20 mouse cellular contexts compared by ENCODE assay signal in genomic region chr11:8574562-8574961, GRCm38 (mm10).
DNase-seq lines count a peak whose midpoint lies in the region; ATAC-seq and TF ChIP-seq lines count a peak whose summit lies in the region.
"Had no signal": no experiment of that assay in that cellular context is flagged by ENCODE, and none has a peak within 500 bp of the region (broad histone marks: within the 10 kb centered on the region; RNA-seq: fewer than 3 reads in every experiment).

No protein-coding gene starts in this region.

- H3K36me3 ChIP-seq in liver, embryonic 15.5 days (replicated peaks) = no peaks in the 10 kb centered on the region
- peaks cover 3% of the 10 kb centered on the region; the same call in 1 of the 2 replicates for H3K36me3 ChIP-seq in liver, embryonic 12.5 days
- peaks cover 53% of the 10 kb centered on the region for H3K36me3 ChIP-seq in ES-E14 (ENCODE audit: control insufficient read depth, insufficient read depth, low read length, poor library complexity, severe bottlenecking)
- peaks cover 8% of the 10 kb centered on the region; the same call in 1 of the 2 replicates for H3K36me3 ChIP-seq in small intestine, adult 2 months (ENCODE audit: control insufficient read depth, insufficient read depth, low read length)
- H3K36me3 ChIP-seq: hindbrain, embryonic 13.5 days; lung, embryonic 15.5 days; neural tube, embryonic 13.5 days had no signal

- no peak overlapping the region for H3K4me3 ChIP-seq in liver, embryonic 15.5 days (replicated peaks)
- H3K4me3 ChIP-seq in liver, embryonic 12.5 days = no peak overlapping the region
- peak overlapping the region in 1 of 2 experiments; percentile 52; a peak in 2 of 4 replicates for H3K4me3 ChIP-seq in ES-E14 (ENCODE audit: insufficient read depth in 1 of 2, low read depth in 1 of 2, low read length in 2 of 2, poor library complexity in 1 of 2, severe bottlenecking in 1 of 2)
- H3K4me3 ChIP-seq in brown adipose tissue, adult 24 weeks (ENCODE audit: insufficient read depth, low read depth, low read length) = no peak overlapping the region
- no peak overlapping the region for H3K4me3 ChIP-seq in small intestine, adult 2 months (ENCODE audit: low read depth, low read length)
- H3K4me3 ChIP-seq: erythroblast, embryonic 14.5 days; gastrocnemius, adult 2 months; hindbrain, embryonic 13.5 days; limb, embryonic 13.5 days; lung, embryonic 15.5 days; neural tube, embryonic 13.5 days had no signal

- no peaks in the 10 kb centered on the region for H3K9me3 ChIP-seq in liver, embryonic 15.5 days (replicated peaks)
- no peaks in the 10 kb centered on the region for H3K9me3 ChIP-seq in liver, embryonic 12.5 days (replicated peaks)
- no peaks in the 10 kb centered on the region for H3K9me3 ChIP-seq in ES-E14 (ENCODE audit: control insufficient read depth, insufficient read depth, low read depth, low read length)
- H3K9me3 ChIP-seq: hindbrain, embryonic 13.5 days; limb, embryonic 13.5 days; lung, embryonic 15.5 days; neural tube, embryonic 13.5 days had no signal

- WGBS in liver, embryonic 15.5 days (ENCODE audit: insufficient replicate concordance) = 66% methylated on average over 6 of the region's 6 CpGs
- 78% methylated on average over 6 of the region's 6 CpGs for WGBS in liver, embryonic 12.5 days (ENCODE audit: insufficient replicate concordance)
- 50% methylated on average over 6 of the region's 6 CpGs for whole genome bisulfite sequencing in small intestine, adult 2 months

- no peak for ATAC-seq in liver, embryonic 15.5 days (ENCODE audit: insufficient read depth)
- no peak for ATAC-seq in liver, embryonic 12.5 days
- ATAC-seq: forebrain, embryonic 16.5 days; intestine, postnatal 0 days had no signal

- DNase-seq in ES-E14 (ENCODE audit: low read depth, low spot score) = no peak
- DNase-seq in ovary, postnatal 36 days (ENCODE audit: low spot score) = no peak
- no peak for DNase-seq in heart, postnatal 25 days (ENCODE audit: low spot score)
- DNase-seq: adrenal gland, adult 2 months; cerebellum, adult 11-12 months; cerebellum, postnatal 25 days; gastrocnemius, adult 2 months; kidney, postnatal 25 days; right cerebral cortex, postnatal 25 days had no signal

- no peak for TF ChIP-seq POLR2A in small intestine, adult 2 months (IDR thresholded peaks at IDR 0.05; ENCODE audit: low read depth, low read length)

- H3K27ac ChIP-seq in liver, embryonic 15.5 days (replicated peaks) = 0 out of 2 replicates have a peak overlapping the region, but pooled peaks have one; percentile 29
- H3K27ac ChIP-seq in liver, embryonic 12.5 days = no peak overlapping the region
- peak overlapping the region; percentile 99 for H3K27ac ChIP-seq in ES-E14 (ENCODE audit: insufficient read depth, low read depth, low read length, poor library complexity, severe bottlenecking)
- H3K27ac ChIP-seq in brown adipose tissue, adult 24 weeks (replicated peaks; ENCODE audit: low read depth, low read length) = peak overlapping the region; percentile 58
- H3K27ac ChIP-seq in small intestine, adult 2 months (ENCODE audit: insufficient read depth, low read depth, low read length) = peak overlapping the region; percentile 8; the same call in 1 of the 2 replicates
- H3K27ac ChIP-seq: gastrocnemius, adult 2 months; hindbrain, embryonic 13.5 days; limb, embryonic 13.5 days; lung, embryonic 15.5 days; neural tube, embryonic 13.5 days had no signal

- H3K4me1 ChIP-seq in liver, embryonic 15.5 days (replicated peaks) = peaks cover 6% of the 10 kb centered on the region; the same call in 1 of the 2 replicates
- no peaks in the 10 kb centered on the region; the same call in 1 of the 2 replicates for H3K4me1 ChIP-seq in liver, embryonic 12.5 days
- H3K4me1 ChIP-seq in ES-E14 (ENCODE audit: control insufficient read depth in 2 of 2, insufficient read depth in 2 of 2, low read length in 2 of 2, poor library complexity in 1 of 2) = peaks cover 15 to 39% of the 10 kb centered on the region in 2 experiments
- no peaks in the 10 kb centered on the region for H3K4me1 ChIP-seq in brown adipose tissue, adult 24 weeks (ENCODE audit: control insufficient read depth, insufficient read depth, insufficient read length, low read length)
- H3K4me1 ChIP-seq in small intestine, adult 2 months (ENCODE audit: control insufficient read depth, insufficient read depth, insufficient read length, low read length) = peaks cover 36% of the 10 kb centered on the region

- H3K4me2 ChIP-seq in liver, embryonic 15.5 days = no peak overlapping the region
- no peak overlapping the region for H3K4me2 ChIP-seq in liver, embryonic 12.5 days
- H3K4me2 ChIP-seq: hindbrain, embryonic 13.5 days; limb, embryonic 13.5 days; lung, embryonic 15.5 days; neural tube, embryonic 13.5 days had no signal

- intact Hi-C loops in heart, postnatal 25 days (cut with DNase I) = no loop called here

- H3K27me3 ChIP-seq in liver, embryonic 15.5 days = no peaks in the 10 kb centered on the region
- no peaks in the 10 kb centered on the region for H3K27me3 ChIP-seq in liver, embryonic 12.5 days (replicated peaks)
- no peaks in the 10 kb centered on the region for H3K27me3 ChIP-seq in small intestine, adult 2 months (ENCODE audit: control insufficient read depth, insufficient read depth, low read length)
- H3K27me3 ChIP-seq: hindbrain, embryonic 13.5 days; limb, embryonic 13.5 days; lung, embryonic 15.5 days; neural tube, embryonic 13.5 days had no signal

- in situ Hi-C loops in ES-E14 (cut with MboI; ENCODE audit: low sequenced_read_pairs in 2 of 2, unreplicated experiment in 2 of 2) = loop anchor here in 1 of 2 experiments (25.0 kb wide), 1 partner anchor 538 kb away; the partner anchor contains the start of gene Upp1

- TF ChIP-seq CTCF in small intestine, adult 2 months (IDR thresholded peaks at IDR 0.05; ENCODE audit: extremely low read depth, insufficient read length, insufficient replicate concordance, low read depth, low read length) = no peak

- no peak overlapping the region for H3K9ac ChIP-seq in liver, embryonic 15.5 days
- H3K9ac ChIP-seq in liver, embryonic 12.5 days = no peak overlapping the region
- H3K9ac ChIP-seq in ES-E14 (ENCODE audit: insufficient read depth, low read depth, low read length, poor library complexity, severe bottlenecking) = peak overlapping the region; percentile 80
- H3K9ac ChIP-seq: hindbrain, embryonic 13.5 days; limb, embryonic 13.5 days; lung, embryonic 15.5 days; neural tube, embryonic 13.5 days had no signal

TF ChIP-seq in ES-E14, 5 proteins besides CTCF, POLR2A, EP300 and RAD21:
- TF ChIP-seq ZNF384 (IDR thresholded peaks at IDR 0.05; ENCODE audit: low read depth, low read length) = no peak
- TF ChIP-seq ZC3H11A (IDR thresholded peaks at IDR 0.05; ENCODE audit: borderline replicate concordance, low read depth, low read length) = no peak
- no peak for TF ChIP-seq MAFK (IDR thresholded peaks at IDR 0.05; ENCODE audit: insufficient read depth, low read depth, low read length)
- no peak for TF ChIP-seq HCFC1 (IDR thresholded peaks at IDR 0.05; ENCODE audit: borderline replicate concordance, insufficient read depth, low read length)
- TF ChIP-seq CHD2 (IDR thresholded peaks at IDR 0.05; ENCODE audit: low read depth, low read length) = no peak
